Mouse (Mus musculus) left cerebral cortex, postnatal 4 days (tissue): ENCODE results near the gene Cdh26. TPM values are rescaled to one million over a fixed set of nuclear protein-coding genes. Genes with fewer than 3 reads are reported as not detected.
A peak's percentile ranks its signal among the peaks of the same experiment; 100 is the strongest.

Experiments used
- DNase-seq: peaks from one replicate; pipeline ENCODE4 v3.0.0-alpha.2; 2022
- intact Hi-C: fragments of 180-260 bp; cut with DNase I; formaldehyde crosslinking; loops from one replicate; pipeline ENCODE4 v1.15.1; 2025
- total RNA-seq, 2 experiments: library from RNA; stranded (reverse); gene quantifications; 2 replicates each; pipeline ENCODE4 v1.2.3; 2021

Gene Cdh26
- total RNA-seq, 2 experiments from 2014 or later: 0.12 TPM

DNA sequence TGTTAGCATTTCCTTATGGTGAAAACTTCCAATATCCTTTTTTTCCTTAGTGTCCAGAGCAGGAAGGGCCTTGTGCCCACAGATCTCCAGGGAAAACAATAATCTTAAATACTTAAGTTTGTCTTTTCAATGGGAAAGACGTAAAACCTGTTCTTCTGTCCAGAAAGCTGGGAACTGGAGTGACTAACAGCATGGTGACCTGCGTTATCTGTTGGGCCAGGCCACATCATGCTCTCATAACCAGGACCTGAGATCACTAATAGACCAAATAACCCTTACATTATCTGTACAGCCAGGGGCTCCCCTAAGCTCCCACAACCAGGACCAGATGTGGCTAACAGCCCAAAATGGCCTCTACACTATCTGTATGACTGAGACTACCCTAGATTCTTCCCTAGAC, 3.6 kb downstream of the Cdh26 start:
- no peak for DNase-seq
- intact Hi-C loops: no loop called here

- intact Hi-C loops: no loop called here
- DNase-seq: no peak
These were observed 7.0 kb downstream of the Cdh26 start for GRCm38 (mm10) chr2:178437311-178437710.

DNA sequence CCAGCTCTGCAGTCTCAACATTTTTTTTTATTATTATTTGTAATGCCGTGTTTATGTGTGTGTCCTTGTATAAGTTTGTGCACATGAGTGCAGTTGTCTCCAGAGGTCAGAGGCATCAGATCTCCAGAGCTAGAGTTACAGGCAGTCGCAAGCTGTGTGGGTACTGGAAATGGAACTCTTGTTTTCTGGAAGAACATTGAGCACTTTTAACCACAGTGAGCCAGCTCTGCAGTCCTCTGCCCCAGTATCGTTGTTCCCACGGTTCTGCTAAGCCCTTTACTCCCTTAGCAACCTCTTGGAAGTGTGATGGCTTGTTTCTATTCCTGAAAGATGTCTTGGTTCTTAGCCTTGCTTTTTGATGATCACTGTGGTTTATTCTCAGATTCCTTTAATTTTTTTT, 19.1 kb downstream of the Cdh26 start:
- no peak for DNase-seq
- intact Hi-C loops: no loop called here

- intact Hi-C loops: no loop called here
- DNase-seq: no peak
These were observed 19.9 kb downstream of the Cdh26 start for GRCm38 (mm10) chr2:178450236-178450635.

DNA sequence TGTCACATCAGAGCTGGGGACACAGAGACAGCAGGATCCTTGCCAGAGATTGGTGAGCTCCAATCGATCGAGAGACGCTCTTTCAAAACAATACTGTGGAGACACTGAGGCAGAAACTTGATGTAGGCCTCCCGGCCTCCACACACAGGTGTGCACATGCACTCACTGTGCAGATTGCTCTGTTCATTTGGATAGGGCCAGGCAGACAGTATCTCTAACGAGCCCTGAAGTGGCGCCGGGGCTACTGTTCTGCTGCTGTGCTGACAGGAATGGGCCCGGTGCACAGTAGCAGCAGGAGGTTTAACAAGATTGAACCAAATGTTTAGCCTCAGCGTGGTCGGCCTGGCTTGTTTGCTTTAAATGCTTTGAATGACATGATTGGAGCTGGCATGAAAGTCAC, 20.6 kb downstream of the Cdh26 start:
- intact Hi-C loops: no loop called here
- DNase-seq: no peak

DNA sequence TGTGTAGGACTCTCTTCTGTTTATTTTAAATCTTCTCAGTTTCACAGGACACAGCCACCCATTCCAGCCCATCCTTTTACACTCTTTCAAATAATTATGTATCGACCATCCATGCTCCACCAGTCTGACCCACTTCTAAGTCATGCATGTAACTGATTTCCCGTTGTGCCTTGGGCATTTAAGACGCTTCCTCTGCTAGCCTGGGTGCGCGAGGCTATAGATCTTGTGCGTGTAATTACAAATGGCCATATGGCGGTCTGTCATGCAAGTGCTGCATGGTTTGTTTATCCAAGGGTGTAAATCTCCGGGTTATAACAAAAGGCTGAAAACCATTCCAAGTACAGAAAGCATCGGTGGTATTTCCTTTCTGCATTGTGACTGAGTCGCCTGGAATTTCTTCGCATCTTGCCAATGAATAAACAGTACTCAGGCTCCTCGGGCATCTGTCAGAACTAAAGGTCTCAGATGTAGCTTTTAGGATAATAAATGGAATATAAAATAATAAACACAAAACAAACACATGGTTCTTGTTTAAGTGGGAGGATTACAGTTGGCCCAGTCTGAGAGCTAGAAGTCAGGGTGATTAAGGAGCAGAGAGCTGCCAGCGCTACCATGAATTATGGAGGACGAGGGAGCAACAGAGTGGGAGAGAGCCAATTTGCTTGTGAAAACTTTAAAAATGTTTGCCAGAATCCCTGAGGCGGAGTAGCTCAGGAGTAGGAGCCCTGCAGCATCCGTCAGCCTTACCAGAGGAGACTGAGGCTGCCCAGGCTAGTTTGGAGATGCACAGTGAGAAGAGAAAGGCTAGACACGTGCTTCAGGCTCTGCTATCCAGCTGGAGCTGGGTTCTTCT, 24.6 kb downstream of the Cdh26 start:
- peak; percentile 22 for DNase-seq
- intact Hi-C loops: no loop called here

DNA sequence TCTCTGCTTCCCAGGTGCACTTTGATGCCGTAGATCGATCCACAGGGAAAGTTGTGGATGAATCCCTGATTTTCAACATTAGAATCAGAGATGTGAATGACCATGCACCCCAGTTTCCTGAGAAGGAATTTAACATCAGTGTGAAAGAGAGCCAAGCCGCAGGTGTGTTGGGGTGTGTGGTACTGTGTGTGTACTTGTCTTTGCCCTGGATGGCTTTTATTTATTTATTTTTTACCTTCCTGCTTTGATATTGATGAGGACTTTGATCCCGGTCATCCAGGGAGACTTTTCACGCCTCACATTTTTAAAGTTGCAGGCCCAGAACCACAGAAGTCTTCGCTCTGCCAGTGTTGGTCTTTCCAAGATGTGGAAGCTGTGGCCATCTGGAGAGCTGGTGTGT, 27.1 kb downstream of the Cdh26 start:
- intact Hi-C loops: no loop called here
- no peak for DNase-seq

GRCm38 (mm10) chr2:178460353-178460752, 30.0 kb downstream of the Cdh26 start:
- intact Hi-C loops: no loop called here

DNA sequence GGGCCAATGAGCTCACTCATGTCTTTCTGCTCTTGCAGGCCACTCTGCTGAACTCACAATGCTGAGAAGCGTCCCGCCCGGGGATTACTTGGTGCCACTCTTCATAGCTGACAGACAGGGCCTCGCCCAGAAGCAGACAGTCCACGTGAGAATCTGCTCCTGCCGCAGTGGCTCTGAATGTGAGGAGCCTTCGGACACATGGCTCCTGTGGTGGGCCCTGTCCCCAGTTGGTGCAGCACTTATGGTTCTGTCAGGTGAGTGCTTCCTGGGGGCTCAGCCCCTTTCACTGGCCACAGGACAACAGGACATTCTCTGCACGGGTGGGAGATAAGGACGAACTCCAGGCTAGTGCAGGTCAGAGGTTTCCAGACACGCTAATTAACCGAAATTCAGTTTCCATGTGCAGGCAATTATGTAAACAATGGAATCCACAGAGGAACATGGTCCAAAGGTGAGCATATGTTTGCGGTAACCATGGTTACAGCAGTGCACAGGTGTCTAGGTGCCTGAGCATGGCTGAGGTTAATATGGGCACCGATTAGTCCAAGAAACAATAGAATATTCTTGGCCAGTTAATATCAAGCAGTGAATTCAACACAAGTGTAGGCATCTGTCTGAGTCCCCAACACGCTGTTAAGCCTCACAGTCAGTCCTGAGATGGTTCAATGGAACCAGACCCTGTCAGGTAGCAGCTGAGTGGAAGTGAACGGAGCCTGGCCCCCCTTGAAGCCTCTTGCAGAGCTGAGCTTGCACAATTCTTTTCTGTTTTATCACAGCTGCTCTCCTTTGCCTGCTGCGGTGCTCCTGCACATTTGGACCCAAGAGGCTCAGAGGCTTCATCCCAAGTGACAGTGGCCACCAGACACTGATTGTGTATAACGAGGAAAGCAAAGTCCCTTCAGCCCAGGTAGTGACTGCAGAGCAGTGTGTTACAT, 41.5 kb downstream of the Cdh26 start:
- intact Hi-C loops: no loop called here
- no peak for DNase-seq

More at GRCm38 (mm10) chr2:178460353-178460752, 30.0 kb downstream of the Cdh26 start:
- DNase-seq: no peak

DNA sequence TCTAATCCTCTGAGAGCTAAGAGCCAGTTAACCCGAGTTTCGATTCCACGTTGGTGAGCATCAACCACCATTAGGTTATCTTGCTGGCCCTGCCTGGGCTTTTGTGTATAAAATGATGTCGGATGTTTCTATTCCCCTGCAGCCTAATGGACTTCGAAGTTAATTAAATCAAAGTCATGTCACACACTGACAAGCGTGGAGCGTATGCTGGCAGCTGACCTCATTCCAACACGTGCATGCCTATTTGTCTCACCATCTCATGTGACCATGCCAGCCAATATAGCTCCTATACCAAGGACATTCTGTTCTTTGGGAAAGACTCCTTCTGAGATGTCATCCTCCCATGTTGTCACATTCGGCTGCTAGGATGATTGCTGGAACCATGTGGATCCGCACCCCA, 43.6 kb downstream of the Cdh26 start:
- intact Hi-C loops: no loop called here
- DNase-seq: no peak

GRCm38 (mm10) chr2:178477228-178477627, 46.9 kb downstream of the Cdh26 start:
- intact Hi-C loops: no loop called here
- no peak for DNase-seq

- intact Hi-C loops: no loop called here
- no peak for DNase-seq
These were observed 48.7 kb downstream of the Cdh26 start for GRCm38 (mm10) chr2:178479011-178479410.

GRCm38 (mm10) chr2:178480932-178481331, 50.6 kb downstream of the Cdh26 start:
- no peak for DNase-seq
- intact Hi-C loops: no loop called here

DNA sequence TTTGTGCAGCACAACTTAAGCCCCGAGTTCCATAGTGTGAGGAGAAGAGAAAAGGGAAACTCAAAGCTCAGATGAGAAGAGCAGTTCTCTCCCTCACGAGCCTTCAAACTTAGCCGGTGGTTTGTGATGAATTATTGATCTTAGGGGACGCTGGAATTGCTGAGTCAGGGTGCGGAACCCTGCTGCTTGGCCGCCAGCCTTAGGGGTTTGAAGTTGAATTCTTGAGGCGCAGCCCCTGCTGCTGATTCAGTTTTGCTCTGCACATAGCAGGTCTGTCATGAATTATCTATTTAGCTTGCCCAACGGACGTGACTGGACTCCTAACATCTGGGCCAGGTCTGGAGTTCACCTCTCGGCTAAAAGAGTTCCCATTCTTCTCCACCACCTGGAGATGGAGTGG, 53.1 kb downstream of the Cdh26 start:
- intact Hi-C loops: no loop called here
- no peak for DNase-seq

DNA sequence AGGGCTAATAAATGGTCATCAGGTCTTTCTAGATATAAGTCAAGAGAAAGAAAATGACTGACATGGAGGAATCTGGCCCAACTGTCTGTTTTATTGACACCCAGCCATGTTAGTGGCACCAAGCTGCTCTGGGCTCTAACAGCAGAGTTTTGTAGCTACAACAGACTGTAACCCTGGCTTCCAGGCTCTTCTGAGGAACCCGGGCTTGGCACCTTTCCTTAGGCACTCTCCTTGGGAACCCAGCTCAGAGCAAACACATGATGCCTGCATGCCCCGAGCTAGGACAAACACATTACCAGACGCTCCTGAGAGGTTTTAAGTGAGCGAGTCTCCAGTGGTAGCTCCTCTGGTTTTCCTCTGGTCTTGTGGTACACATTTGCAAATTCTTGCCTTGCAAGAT, 57.9 kb downstream of the Cdh26 start:
- DNase-seq: no peak
- intact Hi-C loops: no loop called here

DNA sequence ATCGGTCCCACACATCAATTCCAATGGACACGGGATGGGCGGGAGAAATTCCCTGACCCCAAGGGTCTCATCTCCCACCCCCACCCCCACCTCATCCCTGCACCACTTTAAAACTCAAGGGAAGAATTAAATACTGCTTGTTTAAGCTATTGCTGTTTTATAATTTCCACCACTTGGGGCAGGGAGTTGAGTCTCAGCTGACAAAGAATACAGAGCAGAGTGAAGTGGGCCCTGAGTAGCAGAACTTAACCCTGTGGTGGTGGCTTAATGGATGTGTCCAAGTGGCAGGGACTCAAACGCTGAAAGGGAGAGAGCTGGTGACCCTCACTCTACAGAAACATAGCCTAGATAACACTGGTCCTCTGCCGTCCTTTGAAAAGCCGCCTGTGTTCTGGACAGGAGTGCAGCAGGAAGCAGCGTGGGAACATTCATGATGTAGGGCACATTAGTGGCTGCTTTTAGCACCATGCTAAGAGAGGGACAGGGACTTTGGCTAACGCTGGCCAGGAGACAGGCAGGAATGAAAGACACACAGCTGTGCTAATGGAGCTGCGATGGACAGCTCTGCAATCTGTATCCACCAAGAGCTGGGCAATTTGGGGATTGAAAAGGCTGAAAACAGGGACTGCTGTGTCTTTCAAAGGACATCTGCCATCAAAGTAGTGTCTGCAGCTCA, 60.1 kb downstream of the Cdh26 start:
- intact Hi-C loops: no loop called here
- DNase-seq: no peak

- intact Hi-C loops: no loop called here
These were observed 63.7 kb downstream of the Cdh26 start for GRCm38 (mm10) chr2:178494066-178494465.

DNA sequence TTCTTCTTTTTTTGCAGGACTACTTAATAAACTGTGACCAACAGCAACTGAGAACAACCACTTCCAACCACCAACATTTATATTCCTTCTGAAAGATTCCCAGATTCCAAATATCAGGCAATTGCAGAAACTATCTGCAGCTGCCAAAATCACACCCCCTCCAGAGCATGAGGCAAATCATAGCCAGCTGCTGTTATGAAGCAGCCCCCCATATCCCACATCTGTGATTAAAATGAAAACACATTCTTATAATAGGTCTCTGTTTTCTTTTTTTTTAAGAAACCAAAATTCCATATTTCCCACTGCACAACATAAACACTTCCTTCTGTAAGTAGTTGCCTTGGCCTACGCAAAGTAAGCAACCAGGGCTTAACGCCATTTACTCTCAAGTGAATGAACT, 65.5 kb downstream of the Cdh26 start:
- intact Hi-C loops: no loop called here

More at GRCm38 (mm10) chr2:178494066-178494465, 63.7 kb downstream of the Cdh26 start:
- DNase-seq: no peak

DNA sequence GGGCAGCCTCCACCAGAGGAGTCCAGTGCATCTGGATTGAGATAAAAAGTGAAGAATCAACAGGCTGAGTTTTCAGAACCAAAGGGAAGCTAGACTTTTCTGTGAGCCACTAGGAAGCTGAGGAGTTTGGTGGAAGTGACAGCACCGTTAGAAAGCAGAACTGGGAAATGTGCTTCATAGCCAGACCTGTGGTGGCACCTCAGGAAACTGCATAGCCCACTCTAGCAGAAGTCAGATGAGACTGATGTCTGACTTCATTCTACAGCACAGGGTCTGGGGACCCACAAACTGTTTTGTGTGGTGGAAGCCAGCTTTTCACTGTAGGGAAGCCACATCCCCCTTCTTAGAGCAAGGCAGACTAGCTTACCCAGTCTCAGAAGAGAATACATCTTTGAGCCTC, 67.6 kb downstream of the Cdh26 start:
- intact Hi-C loops: no loop called here
- no peak for DNase-seq

More for the DNA sequence above, 65.5 kb downstream of the Cdh26 start:
- no peak for DNase-seq

- no peak for DNase-seq
These were observed 68.1 kb downstream of the Cdh26 start for GRCm38 (mm10) chr2:178498409-178498808.

GRCm38 (mm10) chr2:178502469-178502868, 72.1 kb downstream of the Cdh26 start:
- no peak for DNase-seq
- intact Hi-C loops: loop anchor here (10.0 kb wide), 2 partner anchors 122 to 942 kb away; partner anchors contain the start of gene Cdh4

More at GRCm38 (mm10) chr2:178498409-178498808, 68.1 kb downstream of the Cdh26 start:
- intact Hi-C loops: no loop called here
